Comparison of ENCODE assay signal across 11 mouse cellular contexts in the genomic region with DNA sequence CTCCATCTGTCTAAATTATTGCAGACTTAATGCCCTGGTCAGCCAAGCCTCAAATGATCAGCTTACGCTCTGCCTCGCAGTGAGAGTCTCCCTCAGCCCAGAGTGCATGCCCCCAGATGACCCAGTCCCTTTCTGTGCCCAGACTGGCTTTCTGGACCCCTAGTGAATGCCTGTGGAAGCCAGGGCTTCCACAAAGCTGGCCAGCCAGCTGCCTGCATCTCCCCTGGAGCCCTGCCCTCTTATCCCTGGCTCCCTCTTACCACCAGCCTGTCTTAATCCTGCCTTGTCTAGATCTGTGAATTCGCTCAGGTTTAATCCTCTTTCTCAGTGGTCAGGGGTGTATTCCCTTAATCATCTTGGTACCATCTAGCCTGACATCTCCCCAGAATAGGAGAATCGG.
DNase-seq lines count a peak whose midpoint lies in the region; ATAC-seq lines count a peak whose summit lies in the region.
"Had no signal": no experiment of that assay in that cellular context is flagged by ENCODE, and none has a peak within 500 bp of the region (broad histone marks: within the 10 kb centered on the region; RNA-seq: fewer than 3 reads in every experiment).

No protein-coding gene starts in this region.

- H3K9me3 ChIP-seq in heart, embryonic 14.5 days (ENCODE audit: control insufficient read depth, low read length) = no peaks in the 10 kb centered on the region
- no peaks in the 10 kb centered on the region for H3K9me3 ChIP-seq in heart, embryonic 11.5 days (replicated peaks; ENCODE audit: control insufficient read depth, low read length)
- no peaks in the 10 kb centered on the region for H3K9me3 ChIP-seq in embryonic facial prominence, embryonic 10.5 days
- no peaks in the 10 kb centered on the region for H3K9me3 ChIP-seq in midbrain, embryonic 16.5 days (replicated peaks; ENCODE audit: control insufficient read depth, low read length, poor library complexity, severe bottlenecking)

- ATAC-seq in heart, embryonic 14.5 days (ENCODE audit: insufficient number of reproducible peaks, insufficient read depth, low FRiP score, low read depth) = no peak
- no peak for ATAC-seq in heart, embryonic 11.5 days (replicated peaks; ENCODE audit: insufficient number of reproducible peaks, low FRiP score, low TSS enrichment)
- no peak for ATAC-seq in midbrain, embryonic 16.5 days
- no peak for ATAC-seq in CD4-positive, CD25-positive, alpha-beta regulatory T cell, adult 4 months

- no peak overlapping the region for H3K4me2 ChIP-seq in heart, embryonic 14.5 days (ENCODE audit: low read length)
- no peak overlapping the region for H3K4me2 ChIP-seq in heart, embryonic 11.5 days
- no peak overlapping the region for H3K4me2 ChIP-seq in midbrain, embryonic 16.5 days (ENCODE audit: low read length)

- H3K9ac ChIP-seq in heart, embryonic 14.5 days (ENCODE audit: low read length) = 0 out of 2 replicates have a peak overlapping the region, but pooled peaks have one; percentile 5
- no peak overlapping the region for H3K9ac ChIP-seq in heart, embryonic 11.5 days (ENCODE audit: low read depth, low read length)
- no peak overlapping the region for H3K9ac ChIP-seq in midbrain, embryonic 16.5 days (ENCODE audit: low read depth, low read length)

- WGBS in heart, embryonic 14.5 days = 63% methylated on average over 4 of the region's 4 CpGs
- 51% methylated on average over 4 of the region's 4 CpGs for WGBS in heart, embryonic 11.5 days (ENCODE audit: insufficient replicate concordance)
- WGBS in embryonic facial prominence, embryonic 10.5 days = 28% methylated on average over 4 of the region's 4 CpGs
- 25% methylated on average over 4 of the region's 4 CpGs for WGBS in midbrain, embryonic 16.5 days

- H3K27me3 ChIP-seq in heart, embryonic 14.5 days (ENCODE audit: control insufficient read depth, insufficient read depth, low read length) = no peaks in the 10 kb centered on the region
- no peaks in the 10 kb centered on the region for H3K27me3 ChIP-seq in heart, embryonic 11.5 days (ENCODE audit: control insufficient read depth, insufficient read depth, low read length)
- peaks cover 36% of the 10 kb centered on the region for H3K27me3 ChIP-seq in embryonic facial prominence, embryonic 10.5 days (replicated peaks; ENCODE audit: low read depth, poor library complexity, severe bottlenecking)
- H3K27me3 ChIP-seq in midbrain, embryonic 16.5 days (ENCODE audit: control insufficient read depth, insufficient read depth, low read depth, low read length) = no peaks in the 10 kb centered on the region

- H3K36me3 ChIP-seq in heart, embryonic 14.5 days (ENCODE audit: control insufficient read depth, insufficient read depth, low read length) = no peaks in the 10 kb centered on the region
- H3K36me3 ChIP-seq in heart, embryonic 11.5 days (ENCODE audit: control insufficient read depth, insufficient read depth, low read length) = no peaks in the 10 kb centered on the region
- no peaks in the 10 kb centered on the region for H3K36me3 ChIP-seq in embryonic facial prominence, embryonic 10.5 days (replicated peaks)
- no peaks in the 10 kb centered on the region for H3K36me3 ChIP-seq in midbrain, embryonic 16.5 days (ENCODE audit: control insufficient read depth, insufficient read depth, low read length)

- no peak overlapping the region for H3K4me3 ChIP-seq in heart, embryonic 14.5 days (ENCODE audit: control insufficient read depth in 1 of 2, insufficient read depth in 1 of 2, low read depth in 1 of 2, low read length in 2 of 2)
- H3K4me3 ChIP-seq in heart, embryonic 11.5 days (ENCODE audit: low read depth, low read length) = no peak overlapping the region
- no peak overlapping the region for H3K4me3 ChIP-seq in embryonic facial prominence, embryonic 10.5 days
- H3K4me3 ChIP-seq in midbrain, embryonic 16.5 days (ENCODE audit: low read depth, low read length) = no peak overlapping the region

- H3K4me1 ChIP-seq in heart, embryonic 14.5 days (ENCODE audit: control insufficient read depth in 2 of 2, insufficient read depth in 2 of 2, low read length in 2 of 2) = peaks cover 37 to 51% of the 10 kb centered on the region in 2 experiments
- H3K4me1 ChIP-seq in heart, embryonic 11.5 days (ENCODE audit: control insufficient read depth, insufficient read depth, low read length) = peaks cover 29% of the 10 kb centered on the region
- H3K4me1 ChIP-seq in embryonic facial prominence, embryonic 10.5 days = peaks cover 56% of the 10 kb centered on the region
- peaks cover 29% of the 10 kb centered on the region for H3K4me1 ChIP-seq in midbrain, embryonic 16.5 days (ENCODE audit: control insufficient read depth, insufficient read depth, low read length)

- no peak overlapping the region for H3K27ac ChIP-seq in heart, embryonic 14.5 days (replicated peaks in 1 of 2; ENCODE audit: control insufficient read depth in 1 of 2, insufficient read depth in 1 of 2, low read depth in 2 of 2, low read length in 2 of 2)
- no peak overlapping the region for H3K27ac ChIP-seq in heart, embryonic 11.5 days (ENCODE audit: low read depth, low read length)
- peak overlapping the region; percentile 59; the same call in 1 of the 2 replicates for H3K27ac ChIP-seq in embryonic facial prominence, embryonic 10.5 days (replicated peaks)
- H3K27ac ChIP-seq in midbrain, embryonic 16.5 days (ENCODE audit: low read length) = peak overlapping the region; percentile 58; the same call in 1 of the 2 replicates

- no peak for DNase-seq in embryonic facial prominence, embryonic 10.5 days (ENCODE audit: low spot score)
- peak; percentile 50 for DNase-seq in gastrocnemius, postnatal 25 days
- no peak for DNase-seq in kidney, postnatal 36 days
- no peak for DNase-seq in thymus, postnatal 4 days
- DNase-seq: cerebellum, adult 9-11 months; kidney, adult 18-20 months; right cerebral cortex, postnatal 25 days had no signal

Comparison
In these comparisons a context has a peak if more than half of its experiments do, and no peak if none do; other contexts are left out.
1. H3K27ac ChIP-seq: peak in embryonic facial prominence, embryonic 10.5 days (single experiment) and midbrain, embryonic 16.5 days (single experiment); none in heart, embryonic 14.5 days (0 of 2) and heart, embryonic 11.5 days (single experiment).